Mouse (Mus musculus) B cell, adult 62 days (primary cell): ENCODE results near the gene Vsig10l. TPM values are rescaled to one million over a fixed set of nuclear protein-coding genes. Genes with fewer than 3 reads are reported as not detected.

Source experiments
- total RNA-seq: library from RNA; stranded (reverse); gene quantifications from 4 replicates; pipeline ENCODE4 v1.2.4, GENCODE M21; 2023

The Vsig10l gene
- total RNA-seq = 2.0 to 4.9 TPM (median 2.6 TPM) in 4 replicates

DNA sequence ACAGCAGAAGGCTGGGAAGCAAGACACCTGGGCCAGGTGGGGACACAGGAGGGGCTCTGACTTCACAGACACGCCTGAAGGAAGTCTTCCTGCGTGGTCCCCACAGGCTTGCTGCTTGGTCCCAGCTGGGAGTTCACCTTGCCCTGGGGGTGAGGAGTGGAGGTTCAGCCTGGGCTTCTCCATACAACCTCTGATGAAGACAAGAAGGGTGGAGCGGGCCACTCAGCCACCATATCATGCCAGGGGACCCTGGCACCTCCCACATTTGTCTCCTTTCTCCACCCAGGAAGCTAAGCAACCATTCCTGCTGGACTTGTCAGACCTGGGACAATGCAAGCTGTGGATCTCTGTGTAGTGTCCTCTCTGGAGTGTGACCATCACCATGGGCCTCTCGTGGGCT is at the start of gene Vsig10l:
Gene Vsig10l (plus strand): TSS at position 301 of the 400 bp plus-strand sequence.

DNA sequence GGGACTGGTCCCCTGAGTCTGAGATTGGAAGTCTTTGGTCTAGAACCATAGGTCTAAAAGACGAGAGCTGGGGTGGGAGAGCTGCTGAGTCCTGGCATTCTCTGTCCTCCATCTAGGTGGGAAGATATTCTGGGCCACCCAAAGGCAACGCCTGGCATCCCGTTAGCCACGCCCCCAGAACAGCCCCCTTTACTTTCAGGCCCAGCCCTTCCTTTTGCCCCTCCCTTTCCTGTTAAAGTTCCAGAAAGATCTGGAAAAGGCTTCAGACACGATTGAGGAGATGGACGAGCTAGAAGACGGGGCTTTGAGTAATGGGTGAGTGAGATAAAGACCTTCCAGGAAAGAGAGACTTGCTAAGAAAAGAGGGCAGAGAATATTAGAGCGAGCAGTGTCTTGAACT is 35.5 kb upstream of the Vsig10l start, which contains the start of gene Lim2:
Gene Lim2 (plus strand): TSS at position 265 of the 400 bp plus-strand sequence.

DNA sequence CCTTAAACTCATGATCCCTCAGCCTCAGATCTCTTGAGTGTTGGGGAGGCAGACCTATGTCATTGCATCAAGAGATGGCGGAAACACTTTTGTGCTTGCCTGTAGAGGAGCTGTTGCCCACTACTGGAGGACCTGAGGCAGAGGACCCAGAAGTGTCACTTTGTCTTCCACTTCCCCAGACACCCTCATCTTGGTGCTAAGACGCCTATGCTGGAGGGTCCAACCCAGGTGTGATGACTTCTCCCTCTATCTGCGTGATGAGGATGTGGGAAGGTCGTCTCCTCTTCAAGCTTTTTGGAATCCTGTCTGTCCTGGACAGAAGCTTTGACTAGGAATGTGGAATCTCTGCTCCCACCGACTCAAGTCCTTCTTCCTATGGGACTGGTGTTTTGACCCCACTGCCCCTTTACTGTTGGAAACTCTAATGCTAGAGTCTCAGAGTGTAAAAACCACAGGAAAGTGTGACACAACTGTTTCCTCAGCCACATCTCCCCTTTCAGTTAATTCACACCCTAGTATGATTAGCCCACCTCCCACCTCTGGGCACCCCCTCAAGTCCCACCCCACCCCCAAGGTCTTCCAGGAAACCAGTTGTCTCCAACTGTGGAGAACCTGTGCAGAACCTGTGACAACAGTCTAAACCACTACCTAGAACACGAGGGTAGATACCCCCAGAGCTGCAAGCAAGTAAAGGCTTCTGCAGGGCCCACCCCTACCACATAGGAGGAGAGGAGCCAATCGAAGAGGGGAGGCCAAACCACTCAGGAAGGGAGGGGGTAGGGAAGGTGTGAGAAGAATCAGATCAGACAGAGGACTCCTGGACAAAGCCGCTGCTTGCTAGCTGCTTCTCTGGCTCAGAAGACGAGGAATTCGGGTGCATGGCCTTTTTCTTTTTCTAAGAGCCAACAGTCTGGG is 26.4 kb upstream of the Vsig10l start, which contains the start of gene Nkg7:
Gene Nkg7 (plus strand): TSS at position 733 of the 915 bp plus-strand sequence.

DNA sequence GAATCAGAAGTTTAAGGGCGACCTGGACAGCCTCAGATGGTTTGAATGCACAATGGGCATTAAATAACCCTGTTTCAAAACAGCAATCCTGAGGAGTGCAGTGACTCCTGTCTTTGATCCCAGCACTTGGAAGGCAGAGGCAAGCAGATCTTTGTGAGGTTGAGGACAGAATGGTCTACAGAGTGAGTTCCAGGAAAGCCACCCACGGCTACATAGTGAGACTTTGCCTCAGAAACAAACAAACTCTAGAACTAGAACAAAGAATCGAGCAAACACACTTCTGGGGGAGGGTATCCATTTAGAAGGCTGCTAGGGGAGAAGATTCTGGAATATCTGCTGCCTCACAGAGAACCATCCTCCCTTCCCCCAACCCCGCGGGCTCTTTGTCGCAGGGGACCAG is 22.5 kb upstream of the Vsig10l start, which contains the start of gene Cldnd2:
Gene Cldnd2 (plus strand): TSS at position 301 of the 400 bp plus-strand sequence.

DNA sequence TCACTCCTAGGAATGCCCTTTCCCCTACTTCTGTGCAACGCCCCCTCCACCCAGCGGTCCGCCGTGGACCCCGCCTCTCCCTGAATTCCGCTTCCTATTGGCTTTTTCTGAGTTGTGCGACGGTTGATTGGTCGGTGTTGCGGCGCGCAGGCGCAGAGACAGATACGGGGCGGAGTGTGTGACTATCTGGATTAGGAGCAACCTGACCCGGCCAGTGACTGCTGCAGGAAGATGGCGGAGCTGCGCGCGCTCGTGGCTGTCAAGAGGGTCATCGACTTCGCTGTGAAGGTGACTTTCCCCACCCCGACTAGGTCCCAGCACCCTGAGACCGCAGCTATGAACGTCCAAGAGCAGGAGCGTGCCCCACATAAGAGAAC is 19.0 kb upstream of the Vsig10l start, which contains the start of the genes Etfb and Gm45233:
Gene Etfb (plus strand): TSS at position 167 of the 377 bp plus-strand sequence.
Gene Gm45233 (plus strand): TSS at position 212 of the 377 bp plus-strand sequence.

DNA sequence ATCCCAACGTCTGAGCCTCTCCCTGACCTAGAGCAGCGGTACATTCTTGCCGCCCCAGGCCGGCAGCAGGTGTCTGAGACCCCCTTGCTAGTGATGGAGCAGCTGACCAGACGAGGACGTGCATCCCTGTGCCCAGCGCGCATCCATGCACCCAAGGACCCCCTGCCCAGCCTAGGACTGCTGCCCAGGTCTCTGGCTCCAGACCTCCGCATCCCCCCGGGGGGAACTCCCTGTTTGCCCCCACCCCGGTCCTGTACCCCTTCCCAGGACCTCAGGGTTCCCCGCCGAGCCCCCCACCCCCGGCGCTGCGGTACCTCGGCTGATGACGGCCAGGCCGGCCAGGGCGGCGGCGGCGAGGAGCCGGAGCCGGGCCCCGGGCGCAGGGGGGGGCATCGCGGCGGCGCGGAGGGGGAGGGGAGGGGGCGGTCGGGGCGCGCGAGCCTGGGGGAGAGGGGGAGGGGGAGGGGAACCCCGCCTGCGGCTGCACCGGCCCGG is 26.7 kb downstream of the Vsig10l start, which contains the start of gene Iglon5:
Gene Iglon5 (minus strand): TSS at position 445 of the 495 bp plus-strand sequence.

Other genes starting within 250 kb of the Vsig10l start
- gene Zfp715, start 149.9 kb upstream of the Vsig10l start, total RNA-seq = 26.4 to 30.3 TPM (median 28.8 TPM) in 4 replicates
- 0.37 to 0.39 TPM in 2 of 4 replicates, not detected in the others for gene Siglecf, start 111.8 kb upstream of the Vsig10l start, total RNA-seq
- gene Siglecg, start 54.9 kb upstream of the Vsig10l start, total RNA-seq = 349 to 365 TPM (median 363 TPM) in 4 replicates
- not detected in 4 replicates for gene Lim2, start 35.5 kb upstream of the Vsig10l start, total RNA-seq
- 1.2 to 2.3 TPM (median 1.4 TPM) in 4 replicates for gene Nkg7, start 26.1 kb upstream of the Vsig10l start, total RNA-seq
- gene Cldnd2, start 22.4 kb upstream of the Vsig10l start, total RNA-seq = not detected in 4 replicates
- gene Etfb, start 19.1 kb upstream of the Vsig10l start, total RNA-seq = 34.5 to 38.9 TPM (median 38.1 TPM) in 4 replicates
- 1.3 TPM in 1 of 4 replicates, not detected in the others for gene Gm45233, start 19.0 kb upstream of the Vsig10l start, total RNA-seq
- not detected in 4 replicates for gene Iglon5, start 26.9 kb downstream of the Vsig10l start, total RNA-seq
- gene 4931406B18Rik, start 42.8 kb downstream of the Vsig10l start, total RNA-seq = not detected in 4 replicates
- 1.9 to 3.1 TPM (median 2.9 TPM) in 4 replicates for gene Cd33, start 81.3 kb downstream of the Vsig10l start, total RNA-seq
- 2.2 to 3.0 TPM (median 2.9 TPM) in 4 replicates for gene Zfp658, start 99.1 kb downstream of the Vsig10l start, total RNA-seq
- 9.0 to 13.8 TPM (median 10.3 TPM) in 4 replicates for gene Zfp719, start 116.5 kb downstream of the Vsig10l start, total RNA-seq
- gene Zfp819, start 144.0 kb downstream of the Vsig10l start, total RNA-seq = 0.30 to 0.34 TPM in 2 of 4 replicates, not detected in the others
- gene Ceacam18, start 171.6 kb downstream of the Vsig10l start, total RNA-seq = not detected in 4 replicates
- gene Siglece, start 197.0 kb downstream of the Vsig10l start, total RNA-seq = 1.2 to 2.4 TPM (median 1.6 TPM) in 4 replicates
- 4.6 to 7.3 TPM (median 5.8 TPM) in 4 replicates for gene Ctu1, start 208.9 kb downstream of the Vsig10l start, total RNA-seq
- not detected in 4 replicates for gene Klk14, start 227.3 kb downstream of the Vsig10l start, total RNA-seq
- gene Klk13, start 249.4 kb downstream of the Vsig10l start, total RNA-seq = not detected in 4 replicates